Mouse (Mus musculus) liver, embryonic 14.5 days (tissue): ENCODE results near the gene Slbp.

Experiments
- CTCF ChIP-seq: IDR thresholded peaks from 2 replicates; pipeline ENCODE4 v1.5.1; 2016; ENCODE audit warnings: antibody characterized with exemption, low read depth, control low read depth
- EP300 ChIP-seq: IDR thresholded peaks from 2 replicates; pipeline ENCODE4 v1.6.1; 2016; ENCODE audit warnings: antibody characterized with exemption, low read depth

- TF ChIP-seq CTCF (peak; percentile 28; the same call in 1 of the 2 replicates), EP300 (no peak)
These were observed 22.3 kb downstream of the Slbp start for GRCm38 (mm10) chr5:33630061-33630460.
